Mouse (Mus musculus) cerebellum, postnatal 36 days (tissue): Measurements from ENCODE around the gene Rcc1l.

Experiments used
- DNase-seq, 2 experiments: peaks; one replicate each; pipeline ENCODE4 v3.0.0; 2021 to 2022; ENCODE audit warnings: mixed read lengths in 2 of 2

Gene Rcc1l

DNA sequence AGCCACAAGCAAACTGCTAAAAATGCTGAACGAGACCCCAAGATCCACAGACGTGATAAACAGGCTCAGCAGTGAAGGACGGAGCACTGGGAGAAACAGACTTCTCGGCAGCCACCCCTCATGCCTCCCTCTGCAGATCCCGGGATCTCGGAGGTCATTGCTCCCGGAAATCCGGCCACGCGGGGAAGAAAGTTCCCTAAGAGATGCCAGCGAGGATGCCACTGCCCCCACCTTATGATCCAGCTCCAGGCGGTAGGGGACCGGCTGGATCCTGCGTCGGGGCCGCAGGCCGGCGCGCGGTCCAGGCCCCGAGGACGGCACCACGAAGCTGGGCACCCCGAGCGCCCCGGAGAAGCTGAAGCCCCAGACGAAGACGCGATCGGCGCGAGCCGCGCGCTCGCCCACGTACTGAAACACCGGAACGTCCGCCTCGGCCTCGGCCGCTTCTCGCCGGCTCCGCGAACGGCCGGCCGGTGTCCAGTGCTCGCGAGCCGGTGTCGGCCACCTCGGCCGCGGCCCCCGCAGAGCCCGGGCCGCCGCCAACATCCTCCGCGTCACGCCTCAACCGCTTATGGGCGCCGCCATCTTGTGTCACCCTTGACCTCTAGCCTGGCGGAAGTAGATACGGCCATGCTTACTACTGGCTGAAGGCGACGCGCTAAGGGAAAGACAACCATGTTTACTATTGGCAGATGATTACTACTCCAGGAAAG lies at the start of gene Rcc1l:
Gene Rcc1l, minus strand, starts transcription at position 606 of the 713 bp plus-strand sequence.
- DNase-seq: peak; percentile 81 to 86

DNA sequence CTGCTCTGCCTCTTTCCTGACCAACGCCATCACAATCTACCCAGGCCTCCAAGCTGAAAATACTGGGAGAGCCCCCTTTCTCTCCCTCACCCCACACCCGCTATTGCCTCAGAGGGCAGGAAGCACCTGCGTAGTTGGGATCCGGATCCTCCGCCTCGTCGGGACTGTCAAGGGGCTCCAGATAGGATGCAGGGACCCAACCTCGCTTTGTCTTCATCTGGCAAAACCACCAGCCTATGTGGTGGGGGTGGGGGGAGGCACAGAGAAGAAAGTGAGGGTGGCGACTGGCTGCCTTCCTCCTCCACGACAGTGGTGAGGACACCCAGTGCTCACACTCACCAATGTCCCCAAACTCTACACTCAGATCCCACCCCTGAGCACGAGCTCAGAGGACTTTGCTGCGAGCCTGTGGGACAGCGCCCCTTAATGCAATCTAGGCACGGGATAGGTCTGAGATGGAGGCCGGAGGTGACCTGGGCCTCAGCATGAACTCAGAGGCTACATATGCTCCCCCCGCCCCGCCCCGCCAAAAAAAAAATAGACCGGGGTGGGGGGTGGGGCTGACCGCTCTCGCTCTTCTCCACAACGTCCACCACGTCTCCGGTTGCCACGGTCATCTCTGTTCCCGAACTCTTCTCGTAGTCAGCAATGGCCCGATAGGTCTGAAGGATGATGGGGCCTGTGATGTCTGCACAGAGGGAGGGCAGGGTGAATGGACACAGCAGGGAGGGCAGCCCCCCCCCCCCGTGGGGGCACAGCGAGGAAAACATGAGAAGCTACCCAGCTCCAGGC lies 48.7 kb upstream of the Rcc1l start:
- no peak for DNase-seq

DNA sequence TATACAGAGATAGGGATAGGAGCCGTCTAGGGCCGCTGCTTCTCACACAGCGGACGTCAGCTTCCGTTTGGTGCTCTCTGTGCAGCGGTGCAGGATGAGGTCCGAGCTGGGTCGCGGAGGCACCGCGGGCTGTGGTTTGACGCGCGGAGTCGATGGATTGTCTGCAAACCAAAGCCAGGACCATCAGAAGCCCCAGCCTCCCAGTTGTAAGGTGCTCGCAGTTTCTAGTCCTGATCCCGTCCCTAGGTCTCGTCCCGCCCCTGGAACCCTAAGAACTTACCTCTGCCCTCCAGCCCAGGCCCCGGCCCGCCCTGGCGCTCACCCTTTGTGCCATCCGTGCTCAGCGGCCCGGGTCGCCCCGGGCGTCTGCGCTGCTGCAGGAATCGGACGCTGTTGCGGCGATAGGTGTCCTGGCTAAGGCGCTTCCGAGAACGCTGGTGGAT lies 45.2 kb upstream of the Rcc1l start:
- no peak for DNase-seq

DNA sequence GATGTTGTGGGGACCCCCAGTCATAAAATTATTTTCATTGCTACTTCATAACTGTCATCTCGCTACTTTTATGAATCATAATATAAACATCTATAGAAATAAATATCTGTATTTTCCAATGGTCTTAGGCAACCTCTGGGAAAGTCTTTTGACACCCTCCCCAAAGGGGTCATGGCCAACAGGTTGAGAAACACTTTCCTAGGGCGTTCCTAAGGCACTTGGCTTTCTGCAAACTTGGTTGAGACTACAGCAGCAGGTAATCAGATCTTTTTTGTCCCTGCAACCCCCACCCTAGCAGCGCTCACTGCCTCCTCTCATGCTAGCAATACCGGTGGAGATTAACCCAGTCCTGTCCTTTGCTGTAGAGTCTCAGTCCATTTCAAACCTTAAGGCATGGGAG lies 44.7 kb upstream of the Rcc1l start:
- no peak for DNase-seq

DNA sequence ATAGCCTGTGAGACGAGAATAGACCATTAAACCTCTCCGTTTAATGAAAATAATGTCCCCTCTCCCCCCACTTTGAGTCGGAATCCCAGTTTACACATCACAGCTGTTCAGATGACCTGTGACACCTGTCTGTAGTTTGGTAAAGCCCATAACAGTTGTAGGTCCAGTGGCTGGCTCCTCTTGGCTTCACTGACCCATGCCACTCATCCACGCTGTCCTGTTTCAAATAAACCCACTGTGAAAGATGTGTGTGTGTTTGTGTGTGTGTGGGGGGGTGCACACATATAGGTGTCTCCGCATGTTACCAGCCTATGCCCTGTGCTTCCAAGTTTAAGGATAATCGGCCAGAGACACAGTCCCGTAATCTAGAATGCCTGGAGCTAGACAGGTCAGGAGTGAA lies 41.3 kb upstream of the Rcc1l start:
- DNase-seq: no peak

DNA sequence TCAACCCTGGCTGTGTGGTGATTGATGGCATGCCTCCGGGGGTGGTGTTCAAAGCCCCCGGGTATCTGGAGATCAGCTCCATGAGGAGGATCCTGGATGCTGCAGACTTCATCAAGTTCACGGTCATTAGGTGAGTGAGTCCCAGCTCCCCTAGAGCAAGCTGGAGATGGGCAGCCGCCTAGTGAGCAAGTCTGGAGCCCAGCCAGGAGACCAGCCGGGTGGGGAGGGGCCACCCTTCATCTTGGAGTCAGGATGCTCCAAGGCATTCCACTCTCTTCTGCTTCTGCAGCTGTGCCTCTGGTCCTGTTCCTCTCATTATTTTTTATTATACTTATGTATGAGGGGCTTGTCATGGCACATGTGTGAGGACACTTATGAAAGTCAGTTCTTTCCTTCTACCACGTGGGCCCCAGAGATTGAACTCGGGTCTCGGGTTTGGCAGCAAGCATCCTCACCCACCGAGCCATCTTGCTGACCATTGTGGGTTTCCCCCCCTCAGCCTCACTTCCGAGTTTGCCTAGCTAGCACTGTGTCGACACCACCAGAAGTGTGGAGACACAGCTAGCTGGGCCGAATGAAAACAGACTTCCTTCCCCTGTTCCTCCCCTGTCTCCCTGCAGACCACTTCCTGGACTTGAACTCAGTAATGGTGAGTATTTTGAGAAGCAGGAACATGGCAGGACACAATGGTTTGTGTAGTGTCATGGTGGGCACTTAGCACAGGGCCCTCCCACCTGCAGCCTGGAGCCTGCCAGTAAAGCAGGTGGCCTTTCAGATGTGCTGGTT lies 37.6 kb upstream of the Rcc1l start:
- no peak for DNase-seq

DNA sequence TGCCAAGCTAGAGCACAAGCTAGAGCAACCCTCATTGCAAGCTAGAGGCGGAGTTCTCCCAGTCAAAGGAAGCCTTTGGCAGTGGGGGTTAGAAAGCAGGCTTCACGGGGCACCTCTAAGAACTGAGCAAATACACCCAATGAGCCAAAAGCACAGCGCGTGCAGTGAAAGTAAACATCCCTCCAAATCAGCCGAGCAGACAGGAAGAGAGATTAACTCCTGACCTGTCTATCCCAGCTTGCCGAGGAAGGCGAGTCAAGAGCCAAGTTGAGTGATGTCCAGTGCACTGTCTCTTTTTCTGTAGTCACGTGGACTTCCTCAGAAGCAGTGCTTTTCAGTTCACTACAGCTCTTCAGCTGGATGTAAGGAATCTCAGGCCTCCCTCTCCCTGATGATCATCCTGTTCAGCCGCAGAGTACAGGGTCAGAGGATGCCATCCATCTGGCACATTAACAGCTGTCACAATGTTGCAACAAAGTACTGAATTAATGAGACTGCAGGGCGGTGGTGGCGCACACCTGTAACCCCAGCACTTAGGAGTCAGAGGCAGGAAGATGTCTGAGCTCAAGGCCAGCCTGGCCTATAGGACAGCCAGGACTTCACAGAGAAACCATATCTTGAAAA lies 33.5 kb upstream of the Rcc1l start:
- DNase-seq: no peak

DNA sequence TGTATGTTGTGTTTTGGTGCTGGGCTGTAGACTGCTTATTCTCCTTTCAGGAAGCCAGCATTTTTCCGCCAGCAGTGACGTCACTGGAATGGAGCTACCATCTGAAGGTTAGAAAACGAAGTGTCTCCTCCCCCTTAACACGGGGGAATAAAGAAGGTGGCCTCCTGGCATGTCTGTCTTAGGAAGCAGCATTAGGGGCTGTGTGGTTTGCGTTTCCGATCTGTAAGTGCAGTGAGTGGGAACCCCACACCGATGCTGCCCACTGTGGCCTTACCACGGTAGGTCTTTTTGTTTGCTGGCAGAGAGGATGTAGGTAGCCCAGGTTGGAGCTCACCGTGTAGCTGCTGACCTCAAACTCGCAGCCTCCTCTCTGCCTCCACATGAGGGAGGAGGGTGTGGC lies 30.1 kb upstream of the Rcc1l start:
- DNase-seq: no peak

DNA sequence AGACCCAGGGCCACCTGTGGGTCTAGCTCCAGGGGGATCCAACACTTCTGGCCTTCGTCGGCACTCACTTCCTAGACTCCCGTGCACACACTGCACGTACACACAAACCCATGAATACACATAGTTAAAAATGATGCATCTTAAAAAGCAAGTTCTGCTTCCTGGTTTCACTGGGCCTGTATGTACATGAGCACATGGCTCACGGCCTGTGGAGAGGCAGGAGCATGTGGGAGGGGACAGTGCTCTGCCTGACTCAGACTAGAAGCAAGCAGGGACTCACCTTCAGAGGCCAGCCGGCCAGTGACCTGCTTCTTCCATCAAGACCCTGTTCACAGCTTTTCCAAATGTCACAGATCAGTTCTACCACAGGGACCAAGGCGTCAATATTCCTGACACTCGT lies 17.1 kb upstream of the Rcc1l start:
- DNase-seq: no peak

DNA sequence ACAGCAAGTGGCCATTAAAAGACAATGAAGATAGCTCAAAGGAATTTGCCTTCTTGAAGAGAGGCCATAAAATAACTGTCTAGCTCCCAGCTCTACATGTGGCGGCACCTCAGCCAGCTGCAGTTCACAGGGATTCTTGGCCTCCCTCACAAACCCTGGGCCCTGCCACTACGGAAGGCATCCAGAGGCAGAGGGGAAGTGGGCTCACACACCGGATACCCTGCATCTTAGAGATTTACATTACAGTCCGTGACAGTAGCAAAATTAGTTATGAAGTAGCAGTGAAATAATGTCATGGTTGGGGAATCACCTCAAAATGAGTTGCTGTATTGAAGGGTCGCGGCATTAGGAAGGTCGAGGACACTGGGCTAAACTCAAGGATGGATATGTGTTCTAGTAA lies 12.0 kb upstream of the Rcc1l start:
- no peak for DNase-seq

DNA sequence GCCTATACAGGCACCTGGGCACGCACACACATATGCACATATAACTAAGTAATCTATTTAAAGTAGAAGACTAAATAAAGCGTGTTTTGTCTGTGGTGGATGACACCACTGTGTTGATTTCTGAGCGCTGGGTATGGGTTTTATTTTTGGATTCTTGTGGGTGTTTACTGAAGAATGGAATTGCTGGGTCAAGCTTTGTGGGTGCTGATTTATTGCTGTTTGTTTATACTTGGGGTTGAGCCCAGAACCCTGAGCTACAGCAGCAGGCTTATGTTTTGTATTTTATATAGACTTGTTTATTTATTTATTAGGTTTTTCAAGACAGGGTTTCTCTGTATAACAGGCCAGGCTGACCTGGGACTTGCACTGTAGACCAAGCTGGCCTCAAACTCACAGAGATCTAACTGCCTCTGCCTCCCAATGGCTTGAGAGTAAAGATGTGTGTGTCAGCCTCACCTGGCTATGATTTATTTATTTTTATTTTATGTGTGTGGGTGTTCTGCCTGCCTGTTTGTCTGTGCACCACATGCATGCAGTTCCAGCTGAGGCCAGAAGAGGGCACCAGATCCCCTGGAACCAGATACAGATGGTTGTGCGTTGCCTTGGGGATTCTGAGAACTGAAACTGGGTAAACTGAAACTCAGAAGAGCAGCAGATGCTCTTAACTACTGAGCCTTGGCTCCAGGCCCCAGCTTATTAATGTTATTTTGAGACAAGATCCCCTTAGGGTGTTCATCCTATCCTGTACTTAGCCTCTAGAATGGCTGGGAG lies 10.6 kb upstream of the Rcc1l start:
- DNase-seq: peak; percentile 47 to 49

DNA sequence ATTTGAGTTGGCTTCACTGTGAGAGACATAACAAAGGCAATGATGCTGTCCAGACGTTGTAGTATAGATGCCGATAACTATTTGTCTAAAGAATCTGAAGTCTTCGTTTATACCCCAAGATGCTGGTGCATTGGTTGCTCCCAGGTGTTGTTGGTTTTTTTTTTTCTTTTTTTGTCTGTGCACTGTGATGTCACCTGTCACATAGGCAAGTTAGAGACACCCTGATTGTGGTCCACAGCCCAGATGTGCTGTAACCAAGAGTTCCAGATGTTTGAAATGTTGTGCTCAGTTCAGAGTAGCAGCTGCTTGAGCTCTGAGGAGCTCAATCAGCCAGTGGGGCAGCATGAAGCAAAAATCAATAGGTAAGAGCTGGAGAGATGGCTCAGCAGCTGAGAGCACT lies 9.5 kb upstream of the Rcc1l start:
- DNase-seq: no peak

DNA sequence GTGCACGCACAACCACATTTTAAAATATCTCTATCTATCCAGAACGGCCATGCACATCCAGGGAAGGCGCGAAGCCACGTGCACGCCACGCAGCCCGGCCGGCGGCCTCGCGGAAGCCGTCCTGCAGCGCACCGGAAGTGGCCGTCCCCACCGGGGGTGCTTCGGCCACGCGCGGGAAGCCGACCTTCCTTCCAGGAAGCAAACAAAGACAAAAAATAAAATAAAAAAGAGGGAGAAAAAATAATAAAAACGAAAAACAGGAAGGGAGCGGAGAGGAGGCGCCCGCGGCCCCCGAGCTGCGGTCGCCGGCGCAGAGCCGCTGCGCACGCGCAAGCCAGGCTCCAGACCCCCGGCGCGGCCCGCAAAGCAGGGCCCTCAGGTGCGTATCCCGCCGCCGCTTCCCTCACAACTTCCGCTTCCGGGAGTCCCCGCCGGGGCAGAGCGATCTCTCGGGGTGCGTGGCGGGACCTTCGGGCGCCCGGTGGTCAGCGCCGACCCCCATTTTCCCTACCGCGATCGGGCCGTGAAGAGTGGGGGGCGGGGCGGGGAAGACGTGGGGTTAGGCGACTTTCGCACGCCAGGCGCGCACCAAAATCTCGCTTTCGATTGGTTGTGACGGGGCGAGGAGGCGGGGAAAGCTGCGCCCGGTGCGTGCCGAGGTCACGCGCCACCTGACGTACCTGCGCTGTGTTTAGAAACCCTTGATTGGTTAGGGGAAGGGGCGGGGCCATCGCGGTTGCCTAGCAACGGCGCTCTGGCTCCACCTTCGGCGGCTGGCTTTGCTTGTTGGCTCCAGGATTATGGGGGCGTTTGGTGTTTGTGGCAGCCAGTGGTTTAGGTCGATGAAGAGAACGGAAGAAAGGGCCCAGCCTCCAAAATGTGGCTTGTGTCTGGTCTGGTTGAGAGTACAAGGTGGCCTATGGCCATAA lies 7.6 kb upstream of the Rcc1l start, which contains the start of gene Gtf2ird2:
Gene Gtf2ird2, plus strand, starts transcription at position 140 of the 929 bp plus-strand sequence.
- peak; percentile 99 to 100 for DNase-seq

DNA sequence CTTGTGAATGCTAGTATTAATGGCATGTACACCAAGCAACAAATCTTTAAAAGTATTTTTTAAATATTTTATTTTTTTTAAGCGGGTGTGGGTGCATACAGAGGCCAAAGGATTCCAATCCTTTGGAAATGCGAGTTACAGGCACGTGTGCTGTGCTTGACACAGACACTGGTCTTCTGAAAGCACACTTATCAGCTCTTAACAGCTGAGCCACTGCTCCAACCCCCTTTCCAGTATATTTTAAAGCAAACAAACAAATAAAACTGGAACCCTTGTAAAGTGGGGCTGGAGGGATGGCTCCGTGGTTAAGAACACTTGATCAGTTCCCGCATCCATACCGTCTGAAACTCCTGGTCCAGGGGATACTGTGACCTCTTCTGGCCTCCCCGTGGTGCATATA lies 6.6 kb upstream of the Rcc1l start:
- no peak for DNase-seq

DNA sequence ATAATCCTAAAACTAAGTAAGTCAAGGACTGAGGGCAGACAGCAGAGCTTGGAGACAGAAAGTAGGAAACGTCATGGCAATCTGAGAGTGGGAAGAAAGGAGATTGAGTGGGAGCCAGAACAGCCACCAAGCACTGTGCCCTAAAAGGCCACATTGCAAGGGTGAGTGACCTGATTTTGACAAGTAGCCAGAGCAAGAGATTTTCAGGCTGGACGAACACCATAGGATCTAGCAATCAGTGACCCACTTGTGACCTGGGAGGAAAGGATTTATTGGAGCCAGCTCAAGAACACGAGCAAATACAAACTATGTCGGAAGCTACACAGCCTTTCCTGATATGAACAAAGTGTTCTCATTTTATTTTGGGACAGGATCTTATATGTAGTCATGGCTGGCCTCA lies 6.2 kb upstream of the Rcc1l start:
- DNase-seq: no peak

DNA sequence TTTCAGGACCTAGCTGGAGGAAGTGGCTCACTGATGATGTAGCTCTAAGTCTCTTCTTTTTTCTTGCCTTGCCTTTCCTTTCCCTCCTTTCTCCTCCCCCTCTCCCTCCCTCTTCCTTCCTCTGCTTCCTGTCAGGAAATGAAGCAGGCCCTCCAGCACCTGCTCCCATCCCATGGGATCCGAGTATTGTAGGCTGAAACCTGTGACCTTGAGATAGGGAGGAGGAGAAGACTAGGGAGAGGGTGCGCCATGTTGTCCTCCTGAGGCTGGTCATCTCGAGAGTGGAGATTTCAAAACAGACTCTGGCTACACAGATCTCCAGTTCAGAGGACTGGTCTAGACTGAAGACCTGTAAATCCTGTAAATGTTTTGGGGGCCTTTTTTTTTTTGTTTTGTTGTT lies 5.6 kb upstream of the Rcc1l start:
- DNase-seq: no peak

DNA sequence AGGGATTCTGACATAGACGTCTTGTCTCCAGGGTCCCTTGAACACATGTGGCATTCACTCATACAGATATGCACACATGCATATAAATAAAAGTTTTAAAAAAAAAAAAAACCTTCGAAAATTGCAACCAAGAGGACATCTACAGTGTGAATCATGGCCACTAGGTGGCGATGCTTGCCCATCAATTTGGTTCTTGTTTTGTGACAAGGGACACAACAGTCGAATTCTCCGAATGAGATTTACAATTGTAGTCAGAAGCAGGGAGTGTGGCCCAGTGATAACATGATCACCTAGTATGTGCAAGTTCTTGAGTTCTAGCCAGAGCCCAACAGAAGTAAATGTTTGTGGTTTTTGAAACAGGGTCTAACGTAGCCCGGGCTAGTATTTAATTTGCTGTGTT lies 3.3 kb upstream of the Rcc1l start:
- DNase-seq: peak; percentile 78 to 86

DNA sequence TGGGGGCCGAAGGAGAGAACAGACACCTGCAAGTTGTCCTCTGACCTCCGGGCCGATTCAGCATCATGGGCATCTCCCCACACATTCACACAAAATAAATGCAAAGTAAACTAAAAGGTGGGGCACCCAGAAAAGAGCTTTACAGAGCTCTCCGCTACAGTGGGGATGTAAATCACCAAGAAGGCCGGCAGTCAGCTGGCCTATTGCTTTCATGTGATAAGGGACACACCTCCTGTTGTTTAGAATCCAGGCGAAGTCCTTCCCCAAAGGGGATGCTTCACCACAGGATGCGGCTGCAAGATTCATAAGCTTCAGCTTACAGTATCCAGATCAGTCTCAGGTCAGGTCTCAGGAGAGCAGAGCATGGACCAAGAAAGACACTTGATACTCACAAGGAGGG lies 2.0 kb upstream of the Rcc1l start:
- no peak for DNase-seq

DNA sequence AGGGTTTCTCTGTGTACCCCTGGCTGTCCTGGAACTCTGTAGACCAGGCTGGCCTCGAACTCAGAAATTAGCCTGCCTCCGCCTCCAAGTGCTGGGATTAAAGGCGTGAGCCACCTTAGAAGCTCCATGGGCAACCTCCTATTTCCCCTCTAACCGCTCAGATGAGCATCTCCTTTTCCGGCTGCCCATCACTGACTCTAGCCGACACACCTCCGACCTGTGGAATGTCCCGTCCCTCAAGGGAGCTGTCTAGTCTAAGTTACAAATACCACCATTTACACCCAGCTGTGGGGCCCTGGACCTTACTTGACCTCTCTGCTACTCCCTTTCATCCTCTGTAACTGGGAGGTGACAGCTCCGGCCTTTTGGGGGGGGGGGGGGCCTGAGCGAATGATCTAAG lies 878 bp downstream of the Rcc1l start:
- DNase-seq: no peak

DNA sequence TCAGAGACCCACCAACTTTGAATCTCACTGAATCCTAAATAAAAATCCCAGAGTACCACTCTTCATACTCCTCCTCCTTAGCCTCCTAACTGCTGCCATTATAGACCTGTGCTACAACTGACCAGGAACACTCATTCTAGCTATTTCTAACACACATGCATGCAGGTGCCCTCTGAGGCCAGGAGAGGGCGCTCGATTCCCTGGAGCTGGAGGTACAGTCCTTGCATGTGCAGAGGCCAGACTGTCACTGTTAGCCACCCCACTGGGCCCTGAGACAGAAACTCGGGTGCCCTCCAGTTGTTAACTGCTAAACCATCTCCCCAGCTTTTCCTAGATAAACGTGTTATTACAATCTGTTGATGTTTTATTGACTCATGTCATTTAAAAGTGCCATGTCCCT lies 3.4 kb downstream of the Rcc1l start:
- DNase-seq: no peak

DNA sequence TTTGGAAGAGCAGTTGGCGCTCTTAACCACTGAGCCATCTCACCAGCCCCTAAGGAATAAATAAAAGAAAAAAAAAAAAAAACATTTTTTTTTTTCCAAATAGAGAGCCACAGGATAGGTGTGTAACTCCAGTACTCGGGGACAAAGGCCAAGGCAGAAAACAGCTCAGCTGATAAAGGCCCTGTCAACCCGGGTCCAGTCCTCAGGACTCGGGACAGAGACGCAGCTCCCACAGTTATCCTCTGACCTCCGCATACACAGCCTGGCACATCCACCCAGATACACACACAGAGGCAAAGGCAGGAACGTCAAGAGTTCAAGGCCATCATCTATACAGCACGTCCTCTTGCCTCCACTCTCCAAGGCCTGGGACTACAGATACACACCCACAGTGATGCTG lies 6.4 kb downstream of the Rcc1l start:
- no peak for DNase-seq
